13 mouse cellular contexts compared by ENCODE assay signal in genomic region chr2:153453961-153454759, GRCm38 (mm10). TPM values are rescaled to one million over a fixed set of nuclear protein-coding genes. Genes with fewer than 3 reads are reported as not detected.
DNase-seq lines count a peak whose midpoint lies in the region; ATAC-seq and TF ChIP-seq lines count a peak whose summit lies in the region.
"Had no signal": no experiment of that assay in that cellular context is flagged by ENCODE, and none has a peak within 500 bp of the region (broad histone marks: within the 10 kb centered on the region; RNA-seq: fewer than 3 reads in every experiment).

No protein-coding gene starts in this region.

- H3K27ac ChIP-seq in heart, embryonic 12.5 days (ENCODE audit: poor library complexity, severe bottlenecking): peak overlapping the region; percentile 42
- H3K27ac ChIP-seq in heart, adult 2 months: no peak overlapping the region
- peak overlapping the region; percentile 89 for H3K27ac ChIP-seq in liver, embryonic 11.5 days (ENCODE audit: low read depth, low read length)
- H3K27ac ChIP-seq: neural tube, embryonic 15.5 days had no signal

- H3K4me1 ChIP-seq in heart, embryonic 12.5 days (replicated peaks): peaks cover 67% of the 10 kb centered on the region
- peaks cover 13% of the 10 kb centered on the region for H3K4me1 ChIP-seq in heart, adult 2 months (ENCODE audit: control insufficient read depth, insufficient read depth, low read length)
- H3K4me1 ChIP-seq in G1E (ENCODE audit: insufficient read depth, low read depth, low read length): peaks cover 33% of the 10 kb centered on the region
- peaks cover 55% of the 10 kb centered on the region for H3K4me1 ChIP-seq in liver, embryonic 11.5 days (replicated peaks; ENCODE audit: control insufficient read depth, insufficient read depth, low read length)

- 46% methylated on average over 12 of the region's 12 CpGs for WGBS in heart, embryonic 12.5 days
- 72% methylated on average over 12 of the region's 12 CpGs for WGBS in heart, adult 2 months
- WGBS in liver, embryonic 11.5 days: 49% methylated on average over 12 of the region's 12 CpGs

- H3K79me2 ChIP-seq in heart, adult 2 months (replicated peaks; ENCODE audit: control insufficient read depth, insufficient read depth, low read length): no peaks in the 10 kb centered on the region

- H3K9ac ChIP-seq in heart, embryonic 12.5 days: peak overlapping the region; percentile 49
- H3K9ac ChIP-seq in heart, adult 2 months (ENCODE audit: low read depth, low read length): no peak overlapping the region
- H3K9ac ChIP-seq in liver, embryonic 11.5 days (ENCODE audit: low read depth, low read length): peak overlapping the region; percentile 34; the same call in 1 of the 2 replicates
- H3K9ac ChIP-seq: neural tube, embryonic 15.5 days had no signal

- no peaks in the 10 kb centered on the region for H3K27me3 ChIP-seq in heart, embryonic 12.5 days (replicated peaks)
- no peaks in the 10 kb centered on the region for H3K27me3 ChIP-seq in heart, adult 2 months (ENCODE audit: control insufficient read depth, insufficient read depth, low read length)
- H3K27me3 ChIP-seq in G1E (ENCODE audit: insufficient read depth, low read length): peaks cover 31% of the 10 kb centered on the region; the same call in 1 of the 2 replicates
- no peaks in the 10 kb centered on the region for H3K27me3 ChIP-seq in liver, embryonic 11.5 days (replicated peaks; ENCODE audit: control insufficient read depth, insufficient read depth, low read length)
- H3K27me3 ChIP-seq: neural tube, embryonic 15.5 days had no signal

- no peak for TF ChIP-seq CTCF in heart, adult 2 months (IDR thresholded peaks at IDR 0.05)
- no peak for TF ChIP-seq CTCF in G1E (IDR thresholded peaks at IDR 0.05; ENCODE audit: low read depth, low read length)

- no peaks in the 10 kb centered on the region for H3K36me3 ChIP-seq in heart, embryonic 12.5 days
- no peaks in the 10 kb centered on the region for H3K36me3 ChIP-seq in heart, adult 2 months (ENCODE audit: control insufficient read depth, insufficient read depth, low read length)
- H3K36me3 ChIP-seq in G1E (replicated peaks): peaks cover 63% of the 10 kb centered on the region
- no peaks in the 10 kb centered on the region for H3K36me3 ChIP-seq in liver, embryonic 11.5 days (ENCODE audit: control insufficient read depth, insufficient read depth, low read length)
- H3K36me3 ChIP-seq: neural tube, embryonic 15.5 days had no signal

- H3K4me2 ChIP-seq in heart, embryonic 12.5 days: no peak overlapping the region
- H3K4me2 ChIP-seq in liver, embryonic 11.5 days: peak overlapping the region; percentile 45
- H3K4me2 ChIP-seq: neural tube, embryonic 15.5 days had no signal

- H3K9me3 ChIP-seq in heart, embryonic 12.5 days (replicated peaks): no peaks in the 10 kb centered on the region
- H3K9me3 ChIP-seq in G1E (replicated peaks): no peaks in the 10 kb centered on the region
- H3K9me3 ChIP-seq in liver, embryonic 11.5 days (ENCODE audit: control insufficient read depth, low read length): no peaks in the 10 kb centered on the region
- H3K9me3 ChIP-seq: neural tube, embryonic 15.5 days had no signal

- TF ChIP-seq EP300 in heart, adult 2 months (IDR thresholded peaks at IDR 0.05; ENCODE audit: insufficient read depth, low read depth, low read length): no peak

- no peak overlapping the region for H3K4me3 ChIP-seq in heart, embryonic 12.5 days
- no peak overlapping the region for H3K4me3 ChIP-seq in heart, adult 2 months
- 0 out of 2 replicates have a peak overlapping the region, but pooled peaks have one; percentile 17 for H3K4me3 ChIP-seq in G1E (ENCODE audit: low read depth, low read length)
- H3K4me3 ChIP-seq in liver, embryonic 11.5 days (ENCODE audit: low read depth, low read length): no peak overlapping the region
- H3K4me3 ChIP-seq: neural tube, embryonic 15.5 days had no signal

- TF ChIP-seq POLR2A in heart, adult 2 months (IDR thresholded peaks at IDR 0.05; ENCODE audit: insufficient read depth, low read depth, low read length): no peak

- intact Hi-C loops in heart, adult 2 months (cut with DNase I): no loop called here

- 0 out of 2 replicates have a peak, but pooled peaks have one; percentile 41 for ATAC-seq in heart, embryonic 12.5 days (ENCODE audit: insufficient number of reproducible peaks, low FRiP score)
- peak; percentile 66 for ATAC-seq in G1E (ENCODE audit: extremely low read depth, insufficient number of reproducible peaks, low FRiP score, poor library complexity, severe bottlenecking)
- peak; percentile 90 for ATAC-seq in liver, embryonic 11.5 days (replicated peaks; ENCODE audit: low FRiP score)

- DNase-seq in heart, adult 2 months: no peak
- DNase-seq in G1E (ENCODE audit: low spot score): peak; percentile 38
- peak; percentile 85 for DNase-seq in cerebellum, adult 9-10 months
- DNase-seq in liver, embryonic 11.5 days (ENCODE audit: low spot score): no peak
- DNase-seq in frontal cortex, adult 2 months (ENCODE audit: extremely low spot score in 1 of 2, low spot score in 1 of 2): no peak
- no peak for DNase-seq in layer of hippocampus, postnatal 14 days (ENCODE audit: low spot score in 2 of 2)
- no peak for DNase-seq in gastrocnemius, adult 18-20 months (ENCODE audit: low spot score)
- DNase-seq: kidney, postnatal 10 days; lung, adult 2 months had no signal

RNA-seq across cellular contexts. Expression of gene 4930404H24Rik, which starts 38.4 kb away (rescaled TPM):
- polyA plus RNA-seq in heart, embryonic 12.5 days (2016; fragmentation: Nextera tagmentation; extraction: Ambion mirVana): not detected in 2 replicates
- total RNA-seq in heart, adult 2 months (2021): not detected
- polyA plus RNA-seq in heart, adult 2 months (2012; rRNA removed): not detected in 2 replicates
- total RNA-seq in G1E (2014; fragmentation: Nextera tagmentation) (not detected in 2 replicates), G1E (2017) (not detected in 2 replicates)
- polyA plus RNA-seq in G1E (2012): not detected in 2 replicates
- polyA plus RNA-seq in liver, embryonic 11.5 days (2014; fragmentation: Nextera tagmentation; extraction: Ambion mirVana): not detected in 2 replicates
- not detected in 2 replicates for polyA plus RNA-seq in frontal cortex, adult 2 months (2012; rRNA removed)
- total RNA-seq in layer of hippocampus, postnatal 14 days (2021): not detected
- total RNA-seq in gastrocnemius, adult 18-20 months (2021): not detected
- total RNA-seq: gastrocnemius, postnatal 4 days had no signal
- polyA plus RNA-seq: embryonic facial prominence, embryonic 11.5 days; lung, adult 2 months; neural tube, embryonic 15.5 days had no signal

Comparison
In these comparisons a context has a peak if more than half of its experiments do, and no peak if none do; other contexts are left out.
1. DNase-seq: peak in G1E (single experiment) and cerebellum, adult 9-10 months (single experiment); none in heart, adult 2 months (0 of 2), liver, embryonic 11.5 days (single experiment), frontal cortex, adult 2 months (0 of 2), layer of hippocampus, postnatal 14 days (0 of 2) and gastrocnemius, adult 18-20 months (single experiment).
2. Peak in every context shown above with its lines, with median percentiles within 50 percentile points of each other: ATAC-seq.